Mouse (Mus musculus): ENCODE results near the gene Rad9a.

Gene Rad9a

GRCm38 (mm10) chr19:4218293-4218692 lies 16.8 kb upstream of the Rad9a start:
- DNase-seq (ENCODE audit: low read depth), result no peak

DNA sequence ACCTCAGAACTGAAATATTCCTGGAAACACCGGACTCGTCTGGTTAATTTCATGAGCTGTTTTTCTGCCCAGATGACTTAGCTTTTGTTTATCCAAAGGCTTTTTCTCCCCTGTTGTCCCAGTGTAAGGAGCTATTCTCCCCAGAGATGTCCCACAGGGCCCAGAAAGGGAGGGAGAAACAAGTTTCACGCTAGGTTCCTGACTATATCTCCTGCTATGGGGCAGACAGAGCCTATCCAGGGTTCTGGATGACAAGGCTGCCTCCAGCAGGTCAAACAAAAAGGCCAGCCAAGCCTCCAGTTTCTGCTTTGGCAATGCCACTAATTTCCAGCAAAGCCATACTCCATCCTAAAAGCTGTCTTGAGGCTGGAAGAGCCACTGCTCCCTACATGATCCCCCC lies 16.4 kb upstream of the Rad9a start:
- DNase-seq (ENCODE audit: low read depth), result no peak

- DNase-seq (ENCODE audit: low read depth), result no peak
Measured at GRCm38 (mm10) chr19:4217140-4217539, 15.7 kb upstream of the Rad9a start.

DNA sequence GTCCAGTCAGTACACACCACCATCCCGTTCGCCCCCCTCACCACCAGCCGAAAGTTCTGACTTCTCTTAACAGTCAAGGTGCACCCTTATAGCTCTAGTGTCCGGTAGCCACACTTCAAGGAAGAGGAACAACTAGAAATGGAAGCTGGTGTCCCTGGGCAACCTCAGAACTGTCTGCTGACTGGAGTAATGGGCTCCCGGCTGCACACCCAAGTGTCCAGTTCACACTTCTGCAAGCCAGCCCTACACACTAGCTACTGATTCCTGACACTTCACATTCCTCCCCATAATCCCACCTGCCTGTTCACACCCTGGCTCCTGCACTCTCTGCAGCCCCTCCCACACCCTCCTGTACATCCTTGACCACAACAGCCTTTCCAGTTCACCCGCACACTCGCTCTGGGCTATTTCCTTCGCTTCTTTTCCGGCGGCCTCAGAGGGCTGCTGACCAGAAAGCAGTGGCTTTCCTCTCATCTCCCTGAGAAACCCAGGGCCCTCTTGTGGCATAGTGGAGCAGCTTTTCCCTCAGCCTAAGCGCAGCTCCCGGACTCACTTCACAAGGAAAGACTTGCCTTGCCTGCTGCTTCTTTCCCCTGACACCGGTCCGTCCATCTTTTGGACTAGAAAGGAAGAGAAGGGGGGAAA lies 14.7 kb upstream of the Rad9a start:
- DNase-seq (ENCODE audit: low read depth), result no peak

- DNase-seq (ENCODE audit: low read depth), result no peak
Measured at GRCm38 (mm10) chr19:4215451-4215840, 14.0 kb upstream of the Rad9a start.

DNA sequence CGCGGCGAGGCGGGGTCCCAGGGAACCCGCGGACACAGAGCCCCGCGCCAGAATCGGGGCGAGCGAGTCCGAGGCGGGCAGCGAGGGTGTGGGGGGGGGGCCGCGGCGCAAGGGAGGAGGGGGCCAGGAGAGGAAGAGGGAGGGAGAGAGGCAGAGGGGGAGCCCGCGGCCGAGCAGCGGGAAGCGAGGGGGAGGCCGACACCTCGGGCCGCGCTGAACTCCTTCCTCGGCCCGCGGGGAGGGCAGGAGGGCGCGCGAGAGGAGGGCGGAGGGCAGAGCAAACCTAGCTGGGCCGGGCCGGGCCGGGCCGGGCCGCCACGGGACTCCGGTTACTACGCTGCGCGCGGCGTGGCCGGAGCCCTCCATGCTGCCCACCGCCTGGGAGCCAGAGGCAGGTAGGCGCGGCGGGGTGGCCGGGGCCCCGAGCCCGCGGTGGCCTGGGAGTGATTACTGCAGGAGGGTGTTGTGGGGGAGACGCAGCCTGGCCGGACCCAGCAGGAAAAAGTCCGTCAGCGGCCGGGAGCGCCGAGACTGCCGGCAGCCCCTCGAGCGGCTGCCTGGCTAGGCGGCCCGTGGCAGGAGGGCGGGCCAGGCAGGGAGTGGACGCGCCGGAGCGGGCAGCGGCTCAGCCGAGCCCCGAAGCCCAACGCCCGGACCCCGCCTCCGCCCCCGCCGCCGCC lies 13.4 kb upstream of the Rad9a start:
- no peak for DNase-seq (ENCODE audit: low read depth)

- DNase-seq (ENCODE audit: low read depth), result peak; percentile 71
Measured at GRCm38 (mm10) chr19:4214071-4214770, 12.8 kb upstream of the Rad9a start, which contains the start of the genes Clcf1 and AC109138.7. Gene Clcf1 (plus strand): TSS chr19:4214238. Gene AC109138.7 (plus strand): TSS chr19:4214357.

GRCm38 (mm10) chr19:4213524-4213974 lies 12.1 kb upstream of the Rad9a start:
- peak; percentile 92 for DNase-seq (ENCODE audit: low read depth)

DNA sequence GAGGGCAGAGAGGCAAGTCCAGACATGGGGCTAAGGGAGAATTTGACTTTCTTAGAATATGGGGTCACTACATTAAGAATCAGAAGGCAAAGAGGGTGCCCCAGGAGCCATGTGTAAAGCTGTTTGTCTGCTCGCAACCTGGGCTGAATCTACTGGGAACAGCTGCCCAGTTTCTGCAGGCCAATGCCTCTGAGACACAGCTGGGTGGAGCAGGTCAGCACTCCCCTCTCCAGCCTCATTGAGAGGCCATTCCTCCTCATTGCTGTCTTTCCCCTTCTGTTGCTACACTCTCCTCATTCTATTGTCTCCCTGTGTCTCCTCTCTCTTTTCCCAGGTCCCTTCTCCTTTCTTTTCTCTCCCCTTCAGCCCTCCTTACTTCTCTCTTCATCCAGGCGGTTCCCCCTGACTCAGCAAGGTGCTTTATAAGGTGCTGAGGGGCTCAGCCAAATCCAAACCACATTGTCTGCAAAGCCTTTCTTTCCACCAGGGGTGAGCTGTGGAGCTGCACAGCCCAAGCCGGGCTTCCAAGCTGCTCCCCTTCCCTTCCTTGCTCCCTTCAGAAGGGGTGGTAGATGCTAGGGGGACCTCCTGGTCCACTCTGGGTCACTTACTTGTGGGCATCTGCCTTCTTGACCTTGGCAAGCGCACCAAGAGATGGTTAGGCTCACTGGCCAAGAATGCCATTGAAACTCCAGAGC lies 10.6 kb upstream of the Rad9a start:
- no peak for DNase-seq (ENCODE audit: low read depth)

DNA sequence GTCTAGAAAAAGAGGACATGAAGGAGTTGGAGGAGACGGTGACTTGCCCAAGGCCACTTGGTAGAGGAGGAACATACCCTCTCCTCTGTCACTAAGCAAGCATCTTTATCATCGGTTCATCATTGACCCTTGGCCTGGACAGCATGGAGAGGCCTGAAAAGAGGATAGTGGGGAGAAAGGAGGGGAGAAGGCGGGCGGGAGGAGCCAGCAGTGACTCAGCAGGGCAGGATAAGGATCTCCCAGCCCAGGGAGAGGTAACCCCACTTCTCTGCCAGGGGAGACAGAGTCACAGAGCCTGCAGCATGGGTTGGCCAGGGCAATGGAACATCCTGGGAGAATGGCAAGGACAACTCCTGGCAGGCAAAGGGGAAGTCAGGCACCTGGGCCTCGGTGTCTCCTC lies 7.1 kb upstream of the Rad9a start:
- no peak for DNase-seq (ENCODE audit: low read depth)

DNA sequence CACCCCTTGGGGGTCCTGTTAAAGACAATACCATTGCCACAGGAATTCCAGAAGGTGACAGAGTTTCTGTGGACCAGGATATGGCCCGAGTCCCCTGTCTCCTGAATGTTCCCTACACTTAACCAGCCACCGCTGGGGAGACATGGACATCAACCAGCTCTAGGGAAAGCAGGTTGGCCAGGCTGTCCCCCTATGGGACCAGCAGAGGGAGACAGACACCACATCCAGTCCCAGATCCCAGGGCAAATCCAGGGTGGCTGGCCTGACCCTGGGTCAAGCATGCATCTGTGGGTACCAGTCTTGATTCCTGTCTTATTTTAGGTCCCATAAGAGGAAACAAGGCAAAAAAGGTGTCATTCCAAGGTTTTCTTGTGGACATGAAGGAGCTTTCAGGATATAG lies 5.5 kb upstream of the Rad9a start:
- no peak for DNase-seq (ENCODE audit: low read depth)

DNA sequence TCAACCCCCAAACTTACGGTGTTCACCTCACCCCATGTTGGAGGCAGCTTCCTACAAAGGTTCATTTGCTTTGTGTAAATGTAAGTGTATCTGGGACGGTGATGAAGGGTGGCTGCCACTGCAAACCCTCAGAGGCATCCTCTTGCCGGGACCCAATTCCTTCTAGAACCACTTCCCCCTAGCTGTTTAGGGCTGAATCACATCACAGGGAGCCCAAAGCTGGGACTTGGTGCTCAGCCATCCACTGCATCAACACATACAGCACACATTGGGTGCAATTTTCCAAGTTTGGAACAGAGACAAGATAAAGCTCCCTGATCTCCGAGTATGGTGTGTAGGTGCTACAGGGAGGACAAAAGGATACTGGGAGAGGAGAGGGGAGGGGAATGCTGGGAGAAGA lies 3.4 kb upstream of the Rad9a start:
- DNase-seq (ENCODE audit: low read depth), result no peak

DNA sequence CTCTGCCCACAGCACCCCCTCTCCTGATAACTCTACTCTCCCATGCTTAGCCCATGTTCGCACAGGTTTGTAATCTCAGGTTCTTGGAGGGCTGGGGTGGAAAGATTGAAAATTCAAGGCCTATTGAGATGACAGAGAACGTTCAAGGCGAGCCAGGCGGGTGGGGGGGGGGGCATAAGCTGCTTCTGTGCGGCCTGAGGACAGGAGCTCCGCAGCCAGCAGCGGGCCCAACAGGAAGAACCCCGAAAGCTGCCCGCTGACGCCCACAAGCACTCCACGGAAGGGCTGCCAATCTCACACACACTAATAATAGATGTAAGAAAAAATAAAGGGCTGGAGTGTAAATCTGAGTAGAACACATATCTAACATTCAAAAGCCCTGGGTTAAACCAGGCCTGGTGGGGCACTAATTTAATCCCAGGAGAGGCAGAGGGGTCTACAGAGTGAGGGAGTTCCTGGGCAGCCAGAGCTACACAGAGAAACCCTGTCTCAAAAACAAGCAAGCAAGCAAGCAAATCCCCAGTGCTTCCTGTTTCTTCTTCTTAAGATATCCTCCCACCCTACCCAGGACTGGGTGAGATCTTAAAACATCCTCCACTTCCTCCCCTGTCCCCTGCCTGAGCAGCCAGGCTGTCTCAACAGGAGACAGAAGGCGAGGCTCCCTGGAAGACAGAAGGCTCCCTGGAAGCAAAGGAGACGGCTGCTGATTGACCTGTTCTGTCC lies 2.3 kb upstream of the Rad9a start:
- no peak for DNase-seq (ENCODE audit: low read depth)

- DNase-seq (ENCODE audit: low read depth), result no peak
Measured at GRCm38 (mm10) chr19:4203148-4203547, 1.7 kb upstream of the Rad9a start.

DNA sequence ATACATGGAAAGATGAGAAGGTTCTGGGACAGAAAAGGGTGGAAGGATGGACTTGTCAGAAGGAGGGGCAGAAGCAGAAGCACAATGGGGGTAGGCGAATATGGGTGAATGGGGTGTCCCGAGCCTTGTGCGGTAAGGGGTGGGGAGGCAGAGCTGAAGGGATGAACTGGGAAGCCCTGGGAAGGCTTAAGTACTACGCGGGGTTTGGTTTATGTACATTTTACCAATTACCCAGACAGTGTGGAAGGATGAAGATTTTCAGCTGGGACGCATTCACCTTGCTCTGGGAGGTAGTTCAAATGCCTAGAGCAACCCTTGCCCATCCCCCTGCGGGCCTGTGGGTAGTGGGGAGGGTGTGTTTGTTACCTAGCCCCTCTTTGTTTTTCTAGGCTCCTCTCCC lies 687 bp upstream of the Rad9a start:
- no peak for DNase-seq (ENCODE audit: low read depth)

DNA sequence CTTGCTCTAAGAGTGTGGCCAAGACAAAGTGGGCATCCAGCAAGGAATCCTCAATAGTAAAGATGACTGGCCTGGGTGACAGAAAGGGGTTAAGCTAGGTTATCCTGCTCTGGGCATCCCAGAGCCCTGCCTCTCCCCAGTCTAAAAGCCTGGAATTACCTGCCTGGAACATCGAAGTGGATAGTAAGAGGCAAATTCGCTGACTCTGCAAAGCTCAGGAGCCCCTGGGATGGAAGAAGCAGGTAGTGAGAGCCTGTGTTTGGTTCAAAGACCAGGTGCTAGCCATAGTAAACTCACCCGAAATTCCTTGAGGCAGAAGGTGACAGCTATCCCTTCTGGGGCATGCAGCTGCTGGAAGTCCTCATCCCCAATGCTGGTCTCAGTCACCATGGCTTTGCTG lies 4.3 kb downstream of the Rad9a start:
- no peak for DNase-seq (ENCODE audit: low read depth)

- no peak for DNase-seq (ENCODE audit: low read depth)
Measured at GRCm38 (mm10) chr19:4196548-4196947, 4.9 kb downstream of the Rad9a start.

- no peak for DNase-seq (ENCODE audit: low read depth)
Measured at GRCm38 (mm10) chr19:4196048-4196447, 5.4 kb downstream of the Rad9a start.

GRCm38 (mm10) chr19:4194776-4195650 lies 6.4 kb downstream of the Rad9a start:
- no peak for DNase-seq (ENCODE audit: low read depth)

GRCm38 (mm10) chr19:4194021-4194724 lies 7.3 kb downstream of the Rad9a start:
- DNase-seq (ENCODE audit: low read depth), result no peak
